Mouse (Mus musculus) B cell, adult 2 months (primary cell): ENCODE measurements at regions not wholly inside any gene's neighbourhood (a gene's known extent, or its start where the extent isn't known, plus 50 kb on each side); places are given as distances from the start of the nearest gene placed in this dataset.
A peak's percentile ranks its signal among the peaks of the same experiment; 100 is the strongest.

ENCODE experiments used
- DNase-seq, 2 experiments: peaks; one replicate each; pipeline ENCODE4 v3.0.0; 2022

DNA sequence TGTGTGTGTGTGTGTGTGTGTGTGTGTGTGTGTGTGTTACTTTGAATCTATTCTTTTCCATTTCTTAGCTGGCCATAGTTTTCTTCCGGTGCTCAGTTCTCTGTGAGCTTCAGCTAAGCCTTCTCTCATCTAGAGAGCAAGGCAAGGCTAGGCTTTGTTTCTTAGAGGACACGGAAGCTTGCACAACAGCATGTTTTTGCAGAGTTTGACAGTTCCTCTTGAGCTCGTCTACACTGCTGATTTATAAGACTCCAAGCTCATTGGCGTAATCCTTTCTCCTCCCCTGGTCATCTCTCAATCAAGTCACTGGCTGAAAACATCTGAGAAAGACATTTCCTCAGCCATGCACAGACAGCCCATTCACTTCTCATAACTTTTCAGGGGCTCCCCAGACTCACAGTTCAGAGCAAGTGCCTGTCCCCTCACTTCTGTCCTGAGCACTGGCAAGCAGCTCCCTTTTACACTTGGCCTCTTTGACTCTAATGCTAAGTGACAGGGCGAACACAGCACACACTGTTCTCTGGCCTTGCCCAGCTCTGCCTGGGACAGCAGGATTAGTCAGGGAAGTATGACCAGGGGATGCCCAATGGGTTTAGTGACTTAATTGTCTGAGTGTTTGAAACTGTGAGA is 362.3 kb upstream of the Npvf start:
- no peak for DNase-seq

DNA sequence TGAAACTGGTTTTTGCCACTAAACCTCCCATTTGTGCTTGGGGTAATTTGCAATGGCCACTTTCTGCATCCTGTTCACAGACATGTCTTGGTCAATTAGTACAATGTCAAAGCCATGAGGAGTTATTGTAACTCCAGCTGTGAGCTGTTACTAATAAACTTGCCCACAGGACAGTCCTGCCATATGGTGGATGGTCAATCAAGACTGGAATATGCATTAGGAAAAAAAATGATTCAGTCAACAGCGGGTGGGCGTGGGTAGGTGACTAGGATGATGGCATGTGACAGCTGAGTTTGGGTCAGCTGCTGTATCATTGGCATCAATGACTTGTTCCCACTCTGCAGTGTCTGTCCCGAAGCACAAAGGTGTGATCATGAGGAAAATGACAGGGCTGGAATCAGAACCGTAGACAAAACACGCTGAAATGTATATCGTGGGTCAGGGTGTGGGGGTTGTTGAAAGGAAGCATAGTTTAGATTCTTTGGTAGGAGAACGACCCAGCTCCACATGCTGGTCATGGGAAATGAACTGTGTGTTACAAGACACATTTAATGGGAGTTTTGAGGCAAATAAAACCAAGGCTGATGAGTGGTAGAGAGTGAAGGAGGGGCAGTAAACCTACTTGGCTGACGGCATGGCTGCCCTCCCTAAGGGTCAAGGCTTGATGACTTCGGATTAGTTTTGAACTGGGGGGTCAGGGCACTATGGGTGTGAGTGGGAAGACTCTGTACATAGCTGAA is 363.2 kb upstream of the Npvf start:
- DNase-seq = no peak

DNA sequence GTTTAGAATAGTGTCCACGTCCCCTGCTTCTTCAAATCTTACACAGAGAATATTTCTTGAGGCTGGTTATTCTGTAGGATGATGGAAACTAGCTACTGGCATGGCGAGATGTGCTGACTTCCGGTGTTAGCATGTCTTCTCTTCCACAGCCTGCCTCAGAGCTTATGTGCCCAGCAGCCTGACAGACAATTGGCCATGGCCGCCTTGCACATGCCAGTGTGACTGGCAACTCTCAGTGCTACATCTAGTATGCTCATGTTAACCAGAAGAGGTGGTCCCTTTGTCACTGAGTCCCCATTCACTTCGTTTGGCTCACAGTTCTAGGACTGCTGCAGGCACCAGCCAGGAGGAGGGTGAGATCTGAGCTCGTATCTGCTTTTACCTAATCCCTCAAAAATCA is 367.0 kb upstream of the Npvf start:
- DNase-seq = no peak

DNA sequence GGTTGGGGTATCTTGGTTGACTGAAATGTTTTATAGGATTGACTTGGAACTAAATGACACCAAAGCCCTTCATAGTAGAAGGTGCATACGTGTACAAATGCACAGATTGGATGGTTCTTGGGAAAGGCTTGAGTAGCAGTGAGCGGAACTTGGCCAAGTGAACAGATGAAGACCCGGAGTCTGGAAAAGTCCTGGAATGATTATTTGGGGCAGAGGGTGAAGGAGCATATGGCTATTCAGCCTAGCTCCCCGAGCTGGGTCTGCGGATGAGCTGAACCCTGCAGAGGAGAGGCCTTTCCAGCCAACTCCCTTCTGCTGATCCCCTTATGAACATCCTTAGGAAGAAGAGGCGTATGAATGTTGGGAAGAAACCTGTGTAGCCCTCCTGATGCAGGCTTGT is 369.1 kb upstream of the Npvf start:
- DNase-seq = no peak

DNA sequence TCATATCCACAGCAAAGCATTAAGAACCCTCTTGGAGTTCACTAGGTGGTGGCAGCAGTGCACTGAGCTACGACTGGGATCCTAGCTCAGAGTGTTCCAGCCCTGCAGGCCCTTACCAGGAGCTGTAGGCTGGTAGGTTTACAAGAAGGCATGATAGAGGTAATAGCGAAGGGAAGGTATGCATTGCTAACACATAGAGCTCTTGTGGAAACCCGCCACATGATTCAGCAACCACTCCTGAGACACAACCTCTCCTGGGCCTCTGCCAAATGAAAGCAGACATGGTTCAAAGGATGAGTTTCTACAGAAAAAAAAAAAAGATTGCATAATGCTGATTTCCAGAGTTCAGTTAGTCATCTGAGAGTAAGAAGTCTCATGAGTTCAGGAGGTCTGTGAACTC is 370.5 kb upstream of the Npvf start:
- DNase-seq = no peak

DNA sequence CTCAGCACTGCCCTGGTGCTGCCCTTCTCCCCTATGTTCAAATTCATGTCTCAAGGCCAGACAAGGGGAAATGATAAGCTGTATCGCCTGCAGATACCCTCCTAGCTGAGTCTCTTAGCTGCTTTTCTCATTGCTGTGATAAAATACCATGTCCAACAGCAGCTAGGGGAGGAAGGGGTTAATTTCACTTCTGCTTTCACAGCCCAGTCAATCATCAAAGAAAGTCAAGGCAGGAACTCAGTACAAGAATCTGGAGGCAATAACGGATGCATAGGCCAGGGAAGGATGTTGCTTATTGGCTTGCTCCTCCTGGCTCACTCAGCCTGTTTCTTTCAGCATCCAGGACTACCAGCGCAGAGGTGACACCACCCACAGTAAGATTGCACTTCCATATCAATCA is 371.2 kb upstream of the Npvf start:
- DNase-seq = peak; percentile 42 to 50

DNA sequence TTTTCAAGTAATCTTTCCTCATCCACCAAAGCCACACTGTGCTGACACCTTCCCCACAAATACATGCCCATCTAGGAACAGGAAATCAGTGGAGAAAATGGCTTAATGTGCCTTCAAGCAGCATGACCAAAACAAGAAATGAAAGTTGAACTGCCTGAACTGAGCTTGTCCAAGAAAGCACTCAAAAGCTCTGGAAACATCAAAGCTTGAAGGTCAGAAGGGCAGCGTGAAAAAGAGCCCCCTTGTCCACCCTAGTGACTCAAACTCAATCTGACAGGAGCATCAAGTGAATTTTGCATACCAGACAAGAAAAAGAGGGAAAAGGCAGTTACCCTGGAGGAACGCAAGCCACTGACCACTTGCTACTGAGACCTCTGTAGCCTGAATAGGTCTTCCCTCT is 373.1 kb upstream of the Npvf start:
- DNase-seq = no peak

DNA sequence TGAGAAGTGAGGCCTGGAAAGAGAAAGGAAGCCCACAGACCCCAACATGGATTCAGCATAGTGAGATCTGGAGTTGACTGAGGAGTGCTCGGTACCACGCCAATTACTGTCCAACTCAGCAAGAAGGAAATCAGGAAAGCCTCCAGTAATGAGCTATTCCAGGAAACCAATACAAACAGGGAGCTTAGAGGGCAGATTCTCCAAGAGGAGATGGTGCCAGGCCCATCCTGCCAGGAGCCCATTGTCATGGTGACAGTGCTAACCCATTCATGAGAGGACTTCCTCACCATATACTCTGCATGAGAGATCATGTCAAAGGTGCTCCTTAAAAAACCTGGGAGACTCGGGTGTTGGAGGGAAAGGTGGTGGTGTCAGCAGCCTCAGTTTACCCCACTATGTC is 375.3 kb upstream of the Npvf start:
- no peak for DNase-seq

DNA sequence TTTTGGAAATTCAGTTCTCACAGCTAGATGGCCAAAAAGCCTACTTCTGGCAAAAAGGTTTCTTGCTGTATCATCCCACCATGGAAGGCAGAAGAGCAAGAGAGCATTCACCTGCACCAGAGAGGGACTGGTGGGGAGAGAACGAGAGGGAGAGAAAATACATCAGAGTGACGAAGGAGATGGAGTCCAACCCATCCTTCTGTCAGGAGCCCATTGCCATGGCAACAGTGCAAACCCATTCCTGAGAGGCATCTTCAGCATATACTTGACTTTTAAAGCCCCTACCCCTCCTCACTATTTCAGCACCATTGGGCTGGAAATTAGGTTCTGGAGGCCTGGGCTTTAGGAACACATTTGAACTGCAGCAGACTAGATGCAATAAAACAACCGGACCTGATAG is 375.7 kb upstream of the Npvf start:
- no peak for DNase-seq

DNA sequence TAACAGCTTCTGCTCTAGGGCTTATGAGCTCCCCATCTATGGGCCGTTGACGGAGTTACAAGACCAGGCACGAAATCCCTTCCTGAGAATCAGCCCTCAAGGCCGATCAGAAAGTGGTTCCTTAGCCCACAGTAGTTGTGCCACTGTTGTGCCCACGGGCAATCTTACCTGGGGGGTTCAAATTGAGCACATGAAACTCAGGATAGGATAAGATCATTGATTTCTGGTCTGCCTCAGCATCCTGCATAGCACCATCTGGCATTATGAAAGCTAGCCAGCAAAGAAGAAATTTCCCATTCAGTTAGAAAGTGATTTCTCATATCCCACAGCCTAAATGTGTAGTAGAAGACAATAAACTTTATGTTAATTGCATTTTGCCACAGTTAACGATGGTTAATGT is 379.6 kb upstream of the Npvf start:
- no peak for DNase-seq

DNA sequence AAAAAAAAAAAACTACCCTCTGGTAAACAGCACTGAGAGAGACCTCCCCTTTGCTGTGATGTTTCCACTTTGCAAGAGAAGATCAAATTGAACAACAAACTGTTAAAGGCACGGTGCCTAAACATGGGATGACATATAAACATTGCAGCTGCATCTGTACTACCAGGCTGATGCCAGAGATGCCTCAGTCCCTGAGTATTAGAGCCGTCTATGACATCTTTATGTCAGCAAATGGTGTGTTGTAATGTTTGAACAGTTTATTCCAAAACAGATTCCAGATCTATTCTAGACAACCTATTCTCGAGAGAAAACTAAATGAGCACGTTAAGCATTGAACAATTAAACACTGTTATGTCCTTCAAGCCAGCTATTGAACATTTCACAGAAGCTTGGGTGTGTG is 381.8 kb upstream of the Npvf start:
- DNase-seq = no peak

DNA sequence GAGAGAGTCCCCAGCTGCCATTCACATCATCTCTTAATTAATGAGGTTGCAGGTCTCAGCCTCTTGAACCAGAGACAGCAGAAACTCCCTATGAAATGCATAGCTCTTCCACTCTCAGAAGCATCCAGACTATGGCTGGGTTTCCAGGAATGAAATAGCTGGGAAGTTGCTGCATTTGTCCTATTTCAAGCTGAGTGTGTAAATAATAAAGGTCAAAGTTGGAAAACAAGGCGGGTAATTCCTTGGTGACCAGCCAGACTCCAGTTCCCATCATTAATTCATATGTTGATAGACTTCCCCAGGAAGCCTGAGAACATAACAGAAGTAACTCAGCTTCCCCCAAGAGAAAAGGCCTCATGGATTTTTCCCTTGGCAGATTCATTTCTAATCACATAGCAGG is 382.3 kb upstream of the Npvf start:
- no peak for DNase-seq

DNA sequence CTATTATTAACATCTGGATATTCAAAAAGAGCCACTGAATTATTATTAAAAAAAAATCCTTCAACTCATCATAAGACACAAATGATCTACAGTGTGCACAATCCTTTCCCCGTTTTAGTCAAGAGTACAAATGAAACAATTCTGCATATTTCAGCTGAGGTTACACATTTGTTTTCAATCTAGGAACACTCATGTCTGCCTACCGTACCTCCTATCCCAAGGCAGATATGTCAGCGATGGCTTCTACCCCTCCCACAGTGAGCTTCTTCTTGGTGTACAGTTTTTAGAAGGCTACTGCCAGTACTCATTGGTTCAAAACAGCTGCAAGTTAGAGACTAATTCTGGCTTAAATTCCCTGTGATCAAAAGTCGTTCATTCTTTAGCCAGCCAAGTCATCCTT is 382.7 kb upstream of the Npvf start:
- no peak for DNase-seq

DNA sequence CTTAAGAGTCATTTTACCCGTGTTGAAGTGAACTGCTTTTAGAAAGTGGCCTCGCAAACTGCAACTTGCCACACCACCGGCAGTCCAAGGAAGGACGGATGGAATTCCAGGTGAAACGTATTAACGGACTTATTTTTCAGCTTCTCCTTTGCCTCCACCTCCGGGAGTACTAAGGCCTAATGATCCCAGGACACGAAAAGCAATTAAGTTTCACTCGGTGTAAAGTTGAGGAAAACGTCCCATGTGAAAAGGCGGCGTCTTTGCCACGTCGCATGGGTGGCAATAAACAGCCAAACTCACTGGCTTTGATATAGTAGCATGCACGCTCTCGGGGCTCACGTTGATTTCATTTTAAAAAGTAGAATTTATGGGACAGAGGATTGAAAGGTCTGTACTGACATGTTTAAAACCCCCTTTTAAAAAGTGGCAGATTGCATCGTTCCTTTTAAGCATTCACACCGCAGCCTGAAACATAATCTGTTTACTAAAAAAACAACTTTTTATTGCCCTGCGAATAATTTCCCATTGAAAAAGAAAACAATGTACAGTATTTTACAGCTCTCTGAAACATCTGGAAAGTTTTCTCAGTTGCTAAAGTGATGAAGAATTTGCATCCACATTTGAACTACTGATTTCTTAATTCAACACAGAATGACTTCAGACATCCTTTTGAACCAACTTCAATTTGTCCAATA is 385.4 kb upstream of the Npvf start:
- DNase-seq = no peak

DNA sequence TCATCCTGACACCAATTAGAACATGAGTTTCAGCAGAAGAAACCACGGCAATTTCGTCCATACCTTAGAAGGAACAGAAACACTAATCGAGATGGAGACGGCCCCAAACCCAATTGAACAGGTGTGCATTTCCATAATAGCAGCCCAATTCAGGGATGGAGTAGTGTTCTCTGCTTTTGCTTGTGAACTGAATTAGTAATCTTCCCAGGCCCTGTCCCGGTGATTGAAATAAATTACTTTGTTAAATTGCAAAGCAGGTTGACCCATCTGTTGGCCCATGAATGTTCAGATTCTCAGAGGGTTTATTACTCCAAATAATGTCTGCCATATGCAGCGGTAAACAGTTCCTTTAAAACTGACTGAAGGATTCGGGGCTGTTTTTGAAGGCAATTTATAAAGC is 388.5 kb upstream of the Nfe2l3 start:
- no peak for DNase-seq

DNA sequence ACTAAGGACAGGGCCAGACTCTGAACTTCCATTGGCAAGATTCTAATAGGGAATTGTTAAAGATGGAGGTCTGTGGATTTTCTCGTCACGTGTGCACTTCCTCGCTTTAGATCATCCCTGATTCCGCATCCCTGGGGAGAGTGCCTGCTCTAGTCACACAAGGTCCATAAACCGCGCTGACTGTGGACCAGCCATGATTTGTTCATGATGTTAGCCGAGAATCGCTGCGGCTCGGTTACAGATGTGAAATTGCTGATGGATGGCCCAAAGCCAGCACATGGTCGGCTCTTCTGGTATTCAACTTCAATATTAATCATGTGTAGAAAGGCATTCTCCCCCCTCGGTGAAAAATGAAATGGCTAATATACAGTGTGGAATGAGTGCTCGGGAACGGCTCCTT is 387.6 kb upstream of the Nfe2l3 start:
- DNase-seq = no peak

DNA sequence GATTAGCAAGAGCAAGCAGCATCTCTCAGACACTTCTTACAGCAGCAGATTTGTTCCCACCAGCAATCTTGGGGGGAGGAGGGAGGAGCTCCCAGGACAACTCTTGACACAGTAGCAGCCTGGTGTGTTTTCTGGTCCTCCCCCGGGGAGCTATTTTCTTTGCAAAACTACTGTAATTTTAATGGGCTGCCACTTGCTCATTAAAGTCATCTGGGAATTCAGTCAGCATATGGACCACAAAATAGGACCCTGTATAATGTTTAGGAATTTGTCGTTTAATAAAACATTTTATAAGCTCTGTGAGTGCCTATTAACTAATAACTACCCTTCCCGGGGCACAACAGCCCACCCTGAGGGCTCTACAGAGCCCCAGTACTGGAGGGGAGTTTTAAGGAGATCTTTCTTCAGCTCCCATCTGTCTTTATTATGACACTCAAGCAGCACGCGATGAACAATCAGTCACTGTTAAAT is 380.0 kb upstream of the Nfe2l3 start:
- DNase-seq = no peak

DNA sequence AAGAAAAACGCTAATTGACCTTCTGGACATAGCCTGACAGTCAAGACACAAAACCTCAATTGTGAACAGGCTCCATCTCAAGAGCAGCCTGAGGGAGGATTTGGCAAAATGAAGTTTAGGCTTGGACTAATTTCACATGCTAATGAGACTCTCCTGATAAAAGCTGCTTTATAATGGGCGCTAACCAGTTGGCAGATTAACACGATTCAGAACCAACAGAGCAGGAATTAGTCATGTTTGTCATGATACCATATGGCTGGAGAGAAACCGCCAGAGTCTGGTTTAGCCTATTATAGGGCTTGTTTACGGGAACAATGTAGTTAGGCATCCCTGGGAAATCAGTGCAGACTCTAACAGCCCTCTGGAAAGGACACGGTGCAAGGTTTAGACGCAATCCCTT is 375.2 kb upstream of the Nfe2l3 start:
- DNase-seq = no peak

DNA sequence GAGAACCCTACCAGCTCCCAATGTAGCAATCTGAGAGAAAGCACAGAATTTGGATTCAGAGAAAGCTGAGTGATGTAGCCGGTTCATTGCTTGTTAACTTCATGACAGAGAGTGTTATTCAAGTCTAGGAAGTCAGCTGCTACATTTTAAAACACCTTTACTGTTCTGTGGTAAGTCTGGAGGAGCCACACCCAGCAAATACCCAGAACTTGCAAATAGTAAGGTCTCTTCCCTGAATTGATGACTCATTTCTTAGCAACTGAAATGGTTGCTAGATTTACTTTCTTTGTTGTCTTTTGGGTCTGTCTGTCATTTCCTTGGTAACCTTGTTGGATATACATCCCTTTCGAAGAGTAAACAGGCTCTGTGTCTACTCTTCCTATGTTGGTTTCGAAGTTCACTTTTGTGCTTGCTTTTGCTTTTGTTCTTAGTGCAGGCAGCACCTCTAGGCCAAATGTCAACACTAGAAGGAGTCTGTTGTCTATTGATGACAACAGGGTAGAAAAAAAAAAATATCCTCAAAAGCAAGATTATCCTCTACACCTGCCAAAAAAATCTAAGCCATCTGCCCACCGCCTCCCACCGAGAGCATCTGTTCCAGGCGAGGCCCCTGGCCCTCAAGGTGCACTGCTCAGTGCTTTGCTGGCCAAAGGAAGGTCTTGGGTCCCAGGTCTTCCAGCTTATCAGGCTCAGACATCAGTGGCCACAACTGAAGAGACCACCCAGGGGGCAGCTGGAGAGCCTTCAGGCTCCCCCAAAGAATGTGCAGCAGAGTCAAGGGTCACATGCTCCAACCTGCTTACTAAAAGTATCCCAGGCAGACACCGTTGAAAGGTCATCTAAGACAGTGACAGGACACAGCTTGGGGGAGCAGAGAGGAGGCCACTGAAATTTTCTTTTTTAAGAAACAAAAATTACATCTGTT is 372.3 kb upstream of the Nfe2l3 start:
- DNase-seq = no peak

DNA sequence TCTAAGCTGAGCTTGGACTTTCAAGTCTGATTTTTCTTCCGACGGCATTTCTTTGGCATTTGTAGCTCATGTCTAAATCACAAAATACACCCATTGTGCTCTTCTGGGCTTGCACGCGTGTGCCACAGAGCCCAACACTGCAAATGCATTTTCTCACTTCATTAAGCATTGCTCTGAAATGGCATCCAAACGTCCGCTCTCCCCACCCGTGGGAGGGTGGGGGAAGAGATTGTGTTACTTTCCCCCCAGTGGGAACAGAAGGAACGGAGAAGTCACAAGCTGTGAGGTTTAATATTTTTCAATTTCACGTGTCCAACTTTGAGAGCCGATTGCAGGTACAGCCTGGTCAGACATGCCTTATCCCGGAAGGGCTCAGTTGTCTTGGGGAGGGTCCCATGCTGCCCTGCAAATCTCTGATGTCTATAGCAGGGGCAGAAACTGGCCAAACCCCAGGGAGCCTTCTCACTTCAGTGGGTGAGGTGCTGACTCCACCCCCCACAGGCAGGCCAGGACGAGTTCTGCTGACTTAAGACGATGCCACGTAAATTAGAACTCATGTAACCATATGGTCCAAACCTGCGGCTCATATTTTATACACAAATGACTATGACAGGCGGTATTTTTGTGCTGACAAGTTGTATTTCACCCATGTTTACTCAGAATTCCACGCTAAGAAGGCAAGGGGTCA is 371.5 kb upstream of the Nfe2l3 start:
- DNase-seq = no peak

DNA sequence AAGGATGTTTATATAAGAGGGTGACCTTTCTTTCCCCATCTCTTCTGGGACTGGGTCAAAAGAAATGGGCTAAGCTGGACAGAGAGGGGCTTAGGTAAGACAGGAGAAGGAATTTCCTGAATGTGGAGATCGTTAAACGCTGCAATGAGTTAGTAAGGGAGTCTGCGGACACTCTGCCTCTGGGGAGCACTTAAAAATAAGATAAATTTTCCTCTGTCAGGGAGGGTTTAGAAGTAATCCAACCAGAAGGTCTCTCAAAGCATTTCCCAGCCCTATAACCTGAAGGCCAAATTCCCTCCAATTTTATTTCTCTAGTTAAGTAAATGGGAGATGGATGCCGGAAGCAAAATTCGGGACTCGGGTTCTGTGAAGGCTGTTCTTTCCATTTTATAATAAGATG is 367.3 kb upstream of the Nfe2l3 start:
- no peak for DNase-seq

DNA sequence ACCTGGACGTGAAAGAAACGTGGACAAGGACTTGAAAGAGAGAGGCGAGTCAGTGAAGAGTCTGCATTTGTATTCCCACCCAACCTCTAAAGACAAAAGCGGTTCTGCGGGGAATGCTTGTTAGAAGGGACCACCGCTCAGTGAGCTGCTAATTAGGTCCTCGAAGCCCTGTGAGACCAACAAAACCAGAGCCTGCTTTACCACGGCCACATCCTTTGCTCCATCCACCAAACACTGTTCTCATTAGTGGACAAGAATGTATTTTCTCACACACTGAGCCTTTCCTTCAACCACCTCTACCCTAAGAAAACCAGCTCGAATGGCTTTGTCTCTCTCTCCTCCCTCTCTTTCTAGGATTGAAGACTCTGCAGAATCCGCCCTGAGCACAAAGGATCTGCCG is 365.1 kb upstream of the Nfe2l3 start:
- DNase-seq = no peak

DNA sequence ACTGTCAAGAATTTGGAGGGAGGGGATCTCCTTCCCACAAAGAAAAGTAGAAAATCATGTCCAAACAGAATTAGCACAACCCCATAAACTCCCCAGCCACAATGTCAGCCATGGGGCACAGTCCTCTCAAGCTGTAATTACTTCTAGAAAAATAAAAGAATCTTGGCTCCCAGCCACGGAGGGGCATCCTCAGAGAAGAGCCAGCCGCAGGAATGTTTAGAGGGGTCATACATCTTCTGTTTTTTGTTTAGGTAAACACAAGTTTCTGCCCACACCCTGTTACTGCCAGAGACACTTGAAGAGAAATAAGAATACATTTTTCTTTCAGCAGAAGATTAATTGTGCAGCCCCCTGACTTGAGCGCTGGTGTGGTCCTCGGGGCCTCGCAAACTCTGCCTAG is 362.5 kb upstream of the Nfe2l3 start:
- no peak for DNase-seq
